Mouse (Mus musculus): Measurements from ENCODE around the gene Lrrc25. TPM values are rescaled to one million over a fixed set of nuclear protein-coding genes. Genes with fewer than 3 reads are reported as not detected.
A peak's percentile ranks its signal among the peaks of the same experiment; 100 is the strongest.

The Lrrc25 gene
- total and polyA plus RNA-seq, 3 experiments = 0.30 to 5.9 (median 2.4) TPM

DNA sequence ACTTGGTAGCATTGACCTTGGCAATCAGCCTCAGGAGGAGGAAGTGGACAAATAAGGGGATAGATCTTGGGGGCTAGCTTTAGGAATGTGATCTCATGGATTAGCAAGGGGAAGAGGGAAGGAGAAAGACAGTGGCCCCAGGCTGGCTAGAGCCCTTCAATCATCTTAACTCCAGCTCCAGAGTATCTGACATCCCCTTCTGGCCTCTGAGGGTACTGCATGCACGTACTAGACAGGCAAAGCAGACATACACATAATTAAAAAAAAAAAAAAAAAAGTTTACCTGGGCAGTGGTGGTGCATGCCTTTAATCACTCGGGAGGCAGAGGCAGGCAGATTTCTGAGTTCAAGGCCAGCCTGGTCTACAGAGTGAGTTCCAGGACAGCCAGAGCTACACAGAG lies 28.1 kb downstream of the Lrrc25 start:
- H3K27ac ChIP-seq (ENCODE audit: insufficient read depth, low read depth) = no peak overlapping the region
- dilution Hi-C loops (cut with MboI; ENCODE audit: extremely low pct_ligation_motif_present, extremely low pct_unique_long_range_greater_than_20kb, low sequenced_read_pairs) = no loop called here
- DNase-seq (ENCODE audit: extremely low read depth) = peak; percentile 41

DNA sequence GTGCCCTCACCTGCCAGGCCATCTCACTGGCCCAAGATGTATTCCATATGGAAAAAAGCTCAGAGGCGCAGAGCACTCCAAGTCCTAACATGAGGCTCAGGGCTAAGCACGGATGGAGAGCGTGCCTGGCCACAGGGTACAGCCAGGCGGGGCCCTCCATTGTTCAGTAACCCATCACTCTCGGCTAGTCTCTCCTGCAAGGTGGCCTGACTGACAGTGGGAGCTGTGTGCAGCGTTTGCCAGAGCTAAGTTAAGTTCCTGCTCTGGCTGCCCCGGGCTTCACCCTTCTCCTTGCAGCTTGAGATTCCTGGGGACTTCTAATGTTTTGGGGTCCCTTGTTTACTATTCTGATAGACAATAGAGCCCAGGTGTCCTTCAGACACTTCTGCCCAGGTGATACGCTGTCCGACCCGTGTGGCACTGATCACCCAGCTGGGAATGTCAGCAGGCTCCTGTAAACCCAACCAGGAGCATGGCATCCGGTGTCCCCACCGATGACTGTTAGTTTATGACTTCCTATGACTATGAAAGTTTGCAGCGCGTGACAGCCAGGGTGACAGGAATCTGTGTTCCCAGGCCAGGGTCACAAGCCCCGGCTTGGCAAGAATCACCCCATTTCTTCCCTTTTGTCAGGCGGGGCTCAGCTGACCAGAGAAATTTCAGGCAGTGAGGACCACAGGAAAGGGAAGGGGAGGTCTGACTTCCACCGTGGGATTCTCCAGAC lies 29.7 kb downstream of the Lrrc25 start:
- in situ Hi-C loops (cut with MboI; ENCODE audit: low pct_ligation_motif_present, low pct_unique_long_range_greater_than_20kb, low sequenced_read_pairs) = loop anchor here (5.0 kb wide), 1 partner anchor 33 kb away; no protein-coding TSS in a partner anchor
- Histone ChIP-seq H3K4me3 (replicated peaks in 1 of 3; ENCODE audit: low read depth in 2 of 3, low read length in 2 of 3, poor library complexity in 1 of 3) (no peak overlapping the region), H3K4me1 (ENCODE audit: control insufficient read depth in 1 of 2, insufficient read depth in 2 of 2) (peaks cover 39 to 63% of the 10 kb centered on the region in 2 experiments), H3K9ac (ENCODE audit: insufficient read depth, low read depth) (no peak overlapping the region), H3K27me3 (replicated peaks) (no peaks in the 10 kb centered on the region), H3K4me2 (ENCODE audit: insufficient read depth, low read depth, poor library complexity, severe bottlenecking) (no peak overlapping the region), H3K27ac (ENCODE audit: insufficient read depth, low read depth) (no peak overlapping the region), H3K9me3 (replicated peaks; ENCODE audit: low read length) (no peaks in the 10 kb centered on the region), H3K79me2 (replicated peaks; ENCODE audit: control insufficient read depth, extremely low read depth, insufficient read depth, poor library complexity, severe bottlenecking) (no peaks in the 10 kb centered on the region), H3K36me3 (replicated peaks in 1 of 2; ENCODE audit: control insufficient read depth in 1 of 2, insufficient read depth in 1 of 2, low read length in 1 of 2) (peaks cover 14 to 33% of the 10 kb centered on the region in 2 experiments)
- DNase-seq (ENCODE audit: extremely low read depth) = no peak
- dilution Hi-C loops (cut with MboI; ENCODE audit: extremely low pct_ligation_motif_present, extremely low pct_unique_long_range_greater_than_20kb, low sequenced_read_pairs) = no loop called here
- TF ChIP-seq MAFK (IDR thresholded peaks at IDR 0.05; ENCODE audit: insufficient replicate concordance, low read length) (no peak), RAD21 (IDR thresholded peaks at IDR 0.05; ENCODE audit: low read depth, low read length) (no peak), EP300 (IDR thresholded peaks at IDR 0.05; ENCODE audit: low read length) (no peak), POLR2A (IDR thresholded peaks at IDR 0.05; ENCODE audit: low read depth, low read length) (no peak), USF2 (conservative IDR thresholded peaks at IDR 0.05; ENCODE audit: low read depth, low read length) (no peak), ELF1 (IDR thresholded peaks at IDR 0.05; ENCODE audit: low read depth, low read length) (no peak), ZKSCAN1 (IDR thresholded peaks at IDR 0.05; ENCODE audit: borderline replicate concordance, low read depth, low read length) (no peak), ZMIZ1 (IDR thresholded peaks at IDR 0.05; ENCODE audit: low read depth, low read length) (no peak), MEF2A (IDR thresholded peaks at IDR 0.05; ENCODE audit: borderline replicate concordance, low read depth, low read length) (no peak), CTCF (conservative IDR thresholded peaks at IDR 0.05 in 1 of 2, IDR thresholded peaks at IDR 0.05 in 1 of 2; ENCODE audit: low read depth in 2 of 2, low read length in 2 of 2) (no peak), MAZ (IDR thresholded peaks at IDR 0.05; ENCODE audit: low read depth, low read length) (no peak), UBTF (IDR thresholded peaks at IDR 0.05; ENCODE audit: low read depth, low read length) (no peak), MXI1 (IDR thresholded peaks at IDR 0.05; ENCODE audit: low read depth, low read length) (no peak), HCFC1 (IDR thresholded peaks at IDR 0.05; ENCODE audit: low read depth, low read length) (no peak), CHD1 (IDR thresholded peaks at IDR 0.05; ENCODE audit: low read depth, low read length) (no peak), IRF4 (IDR thresholded peaks at IDR 0.05; ENCODE audit: low read depth, low read length) (no peak), TBP (conservative IDR thresholded peaks at IDR 0.05; ENCODE audit: low read depth, low read length) (no peak), CHD2 (IDR thresholded peaks at IDR 0.05; ENCODE audit: low read length) (no peak)

More for the DNA sequence above, 28.1 kb downstream of the Lrrc25 start:
- peaks cover 1 to 17% of the 10 kb centered on the region in 2 experiments for H3K36me3 ChIP-seq (replicated peaks in 1 of 2; ENCODE audit: control insufficient read depth in 1 of 2, insufficient read depth in 1 of 2, low read length in 1 of 2)
- no peak overlapping the region for H3K4me3 ChIP-seq (replicated peaks in 1 of 3; ENCODE audit: low read depth in 2 of 3, low read length in 2 of 3, poor library complexity in 1 of 3)
- H3K79me2 ChIP-seq (replicated peaks; ENCODE audit: control insufficient read depth, extremely low read depth, insufficient read depth, poor library complexity, severe bottlenecking) = no peaks in the 10 kb centered on the region
- no peaks in the 10 kb centered on the region for H3K9me3 ChIP-seq (replicated peaks; ENCODE audit: low read length)
- no peaks in the 10 kb centered on the region for H3K27me3 ChIP-seq (replicated peaks)
- in situ Hi-C loops (cut with MboI; ENCODE audit: low pct_ligation_motif_present, low pct_unique_long_range_greater_than_20kb, low sequenced_read_pairs) = no loop called here
- H3K4me2 ChIP-seq (ENCODE audit: insufficient read depth, low read depth, poor library complexity, severe bottlenecking) = no peak overlapping the region
- no peak for TF ChIP-seq POLR2AphosphoS2 (IDR thresholded peaks at IDR 0.05; ENCODE audit: low read depth, low read length)
- TF ChIP-seq CTCF (conservative IDR thresholded peaks at IDR 0.05 in 1 of 2, IDR thresholded peaks at IDR 0.05 in 1 of 2; ENCODE audit: low read depth in 2 of 2, low read length in 2 of 2) = peak; percentile 49 to 56; a peak in 3 of 4 replicates
- no peak for TF ChIP-seq ETS1 (conservative IDR thresholded peaks at IDR 0.05; ENCODE audit: low read depth, low read length)
- no peak for TF ChIP-seq TBP (conservative IDR thresholded peaks at IDR 0.05; ENCODE audit: low read depth, low read length)
- peak; percentile 70 for TF ChIP-seq ZNF384 (IDR thresholded peaks at IDR 0.05; ENCODE audit: low read depth, low read length)
- TF ChIP-seq KAT2A (IDR thresholded peaks at IDR 0.05; ENCODE audit: insufficient replicate concordance, low read length) = no peak
- peak; percentile 6; the same call in 1 of the 2 replicates for TF ChIP-seq RAD21 (IDR thresholded peaks at IDR 0.05; ENCODE audit: low read depth, low read length)
- no peak overlapping the region for H3K9ac ChIP-seq (ENCODE audit: insufficient read depth, low read depth)
- peaks cover 34 to 70% of the 10 kb centered on the region in 2 experiments for H3K4me1 ChIP-seq (ENCODE audit: control insufficient read depth in 1 of 2, insufficient read depth in 2 of 2)
